Mouse (Mus musculus) G1E (cell line): Measurements from ENCODE around the gene Antxr1. TPM values are rescaled to one million over a fixed set of nuclear protein-coding genes. Genes with fewer than 3 reads are reported as not detected.

Experiments used
- ATAC-seq: 2 replicates; pipeline ENCODE4 v1.8.0; 2016; ENCODE audit warnings: mild to moderate bottlenecking; ENCODE audit not compliant: insufficient number of reproducible peaks, poor library complexity, low FRiP score, severe bottlenecking; ENCODE audit errors: extremely low read depth
- DNase-seq: peaks from one replicate; pipeline ENCODE4 v3.0.0; 2012; ENCODE audit warnings: low spot score
- H3K27me3 ChIP-seq: 2 replicates; pipeline ENCODE4 v1.6.1; 2012; ENCODE audit warnings: mild to moderate bottlenecking, low read length, inconsistent platforms; ENCODE audit not compliant: insufficient read depth
- H3K36me3 ChIP-seq: replicated peaks from 2 replicates; pipeline ENCODE3; 2012; ENCODE audit warnings: mild to moderate bottlenecking, inconsistent platforms
- H3K4me1 ChIP-seq: 2 replicates; pipeline ENCODE4 v1.6.1; 2012; ENCODE audit warnings: low read depth, low read length, inconsistent platforms, mixed read lengths; ENCODE audit not compliant: insufficient read depth
- H3K4me3 ChIP-seq: 2 replicates; pipeline ENCODE4 v1.5.1; 2012; ENCODE audit warnings: low read depth, mild to moderate bottlenecking, inconsistent platforms, low read length, moderate library complexity, mixed read lengths
- H3K9me3 ChIP-seq: replicated peaks from 2 replicates; pipeline ENCODE4 v1.6.1; 2012; ENCODE audit warnings: inconsistent platforms
- CTCF ChIP-seq: IDR thresholded peaks from 2 replicates; pipeline ENCODE4 v1.5.1; 2012; ENCODE audit warnings: low read depth, low read length, inconsistent platforms, mixed read lengths
- GATA1 ChIP-seq: IDR thresholded peaks from 2 replicates; pipeline ENCODE4 v1.6.1; 2012; ENCODE audit warnings: borderline replicate concordance, low read length, inconsistent platforms, mixed read lengths
- GATA2 ChIP-seq: IDR thresholded peaks from 2 replicates; pipeline ENCODE4 v1.6.1; 2012; ENCODE audit warnings: low read depth, low read length, inconsistent platforms, borderline replicate concordance
- POLR2AphosphoS5 ChIP-seq: IDR thresholded peaks from 2 replicates; pipeline ENCODE4 v1.6.1; 2012; ENCODE audit warnings: low read depth, low read length, inconsistent platforms; ENCODE audit not compliant: insufficient replicate concordance
- TAL1 ChIP-seq: conservative IDR thresholded peaks from 2 replicates; pipeline ENCODE4 v1.6.1; 2012; ENCODE audit warnings: low read depth, low read length, inconsistent platforms, mixed read lengths
- polyA plus RNA-seq: library from polyadenylated mRNA; stranded (reverse); fragments of >175 nt; gene quantifications from 2 replicates; pipeline ENCODE4 v1.2.3, GENCODE M21; 2012
- total RNA-seq, 2 experiments: library from RNA; stranded (forward) in 1 of 2; stranded (reverse) in 1 of 2; fragments of 200-1000 nt in 1 of 2; fragments of >200 nt in 1 of 2; fragmentation: Nextera tagmentation in 1 of 2; gene quantifications; 2 replicates each; pipeline ENCODE4 v1.2.3; 2014 to 2017

The Antxr1 gene
- total and polyA plus RNA-seq, 3 experiments: 0.16 TPM; not detected in 2

DNA sequence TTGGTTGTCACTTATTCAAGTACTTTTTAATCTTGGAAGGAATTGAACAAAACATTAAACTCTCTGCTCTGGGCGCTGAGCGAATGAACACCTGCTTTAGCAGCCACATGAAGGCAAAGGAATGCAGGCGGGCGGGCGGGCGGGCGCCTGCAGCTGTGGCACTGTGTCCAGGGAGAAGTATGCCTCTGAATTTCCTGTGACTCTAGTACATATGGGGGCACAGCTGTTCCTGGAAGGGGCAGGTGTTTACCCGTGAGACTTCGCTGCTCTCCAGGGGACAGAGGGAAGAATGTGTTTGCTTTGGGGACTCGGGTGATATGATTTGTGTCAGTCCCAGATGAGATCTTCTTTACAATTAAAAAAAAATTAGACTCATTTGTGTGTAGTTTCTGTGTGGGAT lies 107.7 kb downstream of the Antxr1 start:
- H3K27me3 ChIP-seq: peaks cover 5% of the 10 kb centered on the region; the same call in 1 of the 2 replicates
- no peak overlapping the region for H3K4me3 ChIP-seq
- DNase-seq (no peak), ATAC-seq (no peak)
- no peak for TF ChIP-seq GATA2
- no peak for TF ChIP-seq GATA1
- no peak for TF ChIP-seq POLR2AphosphoS5
- TF ChIP-seq TAL1: no peak
- TF ChIP-seq CTCF: no peak
- H3K4me1 ChIP-seq: no peaks in the 10 kb centered on the region
- H3K36me3 ChIP-seq: no peaks in the 10 kb centered on the region
- H3K9me3 ChIP-seq: no peaks in the 10 kb centered on the region

DNA sequence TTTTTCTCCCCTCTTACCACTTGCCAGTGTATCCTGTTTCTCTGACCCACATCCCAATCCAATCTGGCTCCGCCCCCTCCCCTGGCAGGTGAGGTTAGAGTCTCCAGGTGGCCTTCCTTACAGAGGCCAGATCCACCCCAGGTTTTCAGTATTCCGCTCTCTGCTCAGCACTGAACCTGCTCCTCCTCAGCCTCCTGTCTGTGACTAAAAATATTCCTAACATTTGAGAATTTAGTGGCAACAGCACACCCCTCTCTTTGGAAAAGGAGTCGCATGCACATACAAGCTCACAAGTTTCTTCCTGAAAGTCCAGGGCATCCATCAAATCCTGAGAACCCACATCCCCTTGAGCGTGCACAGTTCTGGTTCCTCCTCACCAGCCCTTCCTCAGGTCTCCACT lies 109.3 kb downstream of the Antxr1 start:
- no peaks in the 10 kb centered on the region for H3K36me3 ChIP-seq
- H3K9me3 ChIP-seq: no peaks in the 10 kb centered on the region
- TF ChIP-seq GATA2 (no peak), CTCF (no peak), POLR2AphosphoS5 (no peak), TAL1 (no peak), GATA1 (no peak)
- no peaks in the 10 kb centered on the region for H3K4me1 ChIP-seq
- no peak for ATAC-seq
- H3K4me3 ChIP-seq: no peak overlapping the region
- H3K27me3 ChIP-seq: peaks cover 8% of the 10 kb centered on the region; the same call in 1 of the 2 replicates
- DNase-seq: no peak

- Histone ChIP-seq H3K36me3 (no peaks in the 10 kb centered on the region), H3K4me1 (no peaks in the 10 kb centered on the region), H3K27me3 (peaks cover 11% of the 10 kb centered on the region; the same call in 1 of the 2 replicates), H3K9me3 (no peaks in the 10 kb centered on the region), H3K4me3 (no peak overlapping the region)
- TF ChIP-seq GATA1: no peak
- no peak for TF ChIP-seq GATA2
- TF ChIP-seq CTCF: no peak
- TF ChIP-seq TAL1: no peak
- TF ChIP-seq POLR2AphosphoS5: no peak
- ATAC-seq (no peak), DNase-seq (no peak)
These were observed 110.3 kb downstream of the Antxr1 start for GRCm38 (mm10) chr6:87225286-87225685.

GRCm38 (mm10) chr6:87222854-87223631 lies 112.6 kb downstream of the Antxr1 start:
- ATAC-seq (no peak), DNase-seq (no peak)
- TF ChIP-seq CTCF (no peak), POLR2AphosphoS5 (no peak), GATA2 (no peak), TAL1 (no peak), GATA1 (no peak)
- Histone ChIP-seq H3K9me3 (no peaks in the 10 kb centered on the region), H3K4me1 (no peaks in the 10 kb centered on the region), H3K36me3 (no peaks in the 10 kb centered on the region), H3K27me3 (peaks cover 17% of the 10 kb centered on the region), H3K4me3 (no peak overlapping the region)

DNA sequence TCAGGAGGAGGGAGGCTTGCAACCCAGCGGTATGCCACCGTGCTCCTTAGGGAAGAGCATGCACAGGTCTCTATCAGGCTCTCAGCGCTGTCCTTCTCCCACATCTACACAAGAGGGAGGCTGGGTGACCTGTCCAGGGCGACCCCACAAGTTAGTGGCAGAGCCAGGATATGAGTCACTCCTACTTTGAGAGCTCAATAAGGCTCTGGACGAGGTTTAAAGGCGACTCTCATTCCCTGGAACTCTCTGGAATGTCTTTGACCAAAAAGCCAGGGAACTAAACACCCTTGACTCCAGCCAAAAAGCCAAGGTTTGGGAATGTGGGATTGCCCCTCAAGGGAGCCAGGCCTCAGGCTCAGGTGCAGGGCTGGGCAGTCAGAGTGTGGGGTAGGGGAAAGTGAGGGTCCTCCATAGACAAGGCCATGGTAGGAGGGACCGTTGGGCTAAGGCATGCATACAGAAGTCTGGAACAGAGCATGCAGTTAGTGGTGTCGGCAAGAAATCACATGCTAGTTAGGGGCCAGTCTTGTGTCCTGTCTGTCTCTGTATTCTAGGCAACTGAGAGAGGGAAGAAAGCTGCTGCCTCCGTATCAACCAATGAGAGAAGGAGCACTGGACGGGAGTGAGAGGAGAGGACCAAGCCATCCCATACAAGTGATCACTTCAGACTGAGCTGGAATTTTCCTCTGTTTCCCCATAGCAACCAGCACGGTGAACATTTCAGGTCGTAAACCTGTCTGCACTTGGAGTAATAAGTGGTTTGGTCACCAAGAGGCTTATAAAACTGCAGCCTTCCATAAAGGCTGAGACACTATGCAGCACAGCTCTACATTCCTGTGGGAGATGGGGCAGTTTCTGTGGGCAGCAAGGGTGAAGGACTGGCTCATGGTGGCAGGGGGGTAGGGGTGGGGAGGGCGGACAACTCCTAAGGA lies 116.3 kb downstream of the Antxr1 start:
- DNase-seq (no peak), ATAC-seq (no peak)
- H3K36me3 ChIP-seq: no peaks in the 10 kb centered on the region
- no peaks in the 10 kb centered on the region for H3K4me1 ChIP-seq
- no peak for TF ChIP-seq GATA1
- TF ChIP-seq GATA2: no peak
- no peak for TF ChIP-seq TAL1
- H3K27me3 ChIP-seq: peaks cover 14% of the 10 kb centered on the region
- H3K4me3 ChIP-seq: no peak overlapping the region
- H3K9me3 ChIP-seq: no peaks in the 10 kb centered on the region

DNA sequence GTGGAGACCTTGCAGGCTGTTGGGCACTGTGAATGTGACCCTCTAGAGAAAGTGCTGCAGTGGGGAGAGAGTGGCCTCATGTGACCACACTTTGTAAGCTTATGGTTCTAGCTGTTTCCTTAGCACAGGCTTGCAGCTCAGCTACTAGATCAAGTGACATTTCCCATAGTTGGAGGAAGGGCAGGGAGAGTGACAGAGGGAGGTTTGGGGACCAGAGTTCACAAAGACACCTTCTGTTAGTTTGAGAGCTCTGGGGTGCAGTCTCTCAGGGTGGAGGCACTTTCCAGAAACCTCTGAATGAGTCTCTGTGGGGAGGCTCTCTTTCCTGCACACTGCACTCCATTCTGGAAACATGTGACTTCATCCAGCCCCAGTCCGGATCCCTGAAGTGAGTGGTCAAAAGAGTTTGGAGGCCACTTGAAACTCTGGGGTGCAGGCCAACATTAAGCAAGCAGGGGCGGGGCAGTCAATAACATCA lies 119.5 kb downstream of the Antxr1 start:
- Histone ChIP-seq H3K4me1 (no peaks in the 10 kb centered on the region), H3K36me3 (no peaks in the 10 kb centered on the region), H3K4me3 (no peak overlapping the region), H3K9me3 (peaks cover 3% of the 10 kb centered on the region; the same call in 1 of the 2 replicates), H3K27me3 (peaks cover 10% of the 10 kb centered on the region)
- TF ChIP-seq GATA1: no peak
- TF ChIP-seq GATA2: no peak
- TF ChIP-seq POLR2AphosphoS5: no peak
- no peak for TF ChIP-seq CTCF
- TF ChIP-seq TAL1: no peak
- ATAC-seq (no peak), DNase-seq (no peak)
